Mouse (Mus musculus) limb, embryonic 12.5 days (tissue): ENCODE measurements around the gene Nupr1l. TPM values are rescaled to one million over a fixed set of nuclear protein-coding genes. Genes with fewer than 3 reads are reported as not detected.
"Not testable (repeated sequence)": the region's sequence is repeated elsewhere in the genome, so short reads cannot be mapped to it uniquely, and the experiment has no call there.

ENCODE experiments used
- ATAC-seq: fragments of 200-750 bp; cut with Nextera tagmentation; 2 replicates; pipeline ENCODE4 v1.8.0; 2017; ENCODE audit warnings: low read depth, moderate TSS enrichment; ENCODE audit not compliant: insufficient number of reproducible peaks, insufficient read depth, low FRiP score, low TSS enrichment
- H3K27ac ChIP-seq: fragments of 300-500 bp; sonication (generic); 2 replicates; pipeline ENCODE4 v1.5.1; 2016; ENCODE audit warnings: mild to moderate bottlenecking, moderate library complexity
- H3K27me3 ChIP-seq: fragments of 300-500 bp; sonication (generic); 2 replicates; pipeline ENCODE4 v1.6.1; 2016; ENCODE audit warnings: mild to moderate bottlenecking, moderate library complexity
- H3K36me3 ChIP-seq: fragments of 300-500 bp; sonication (generic); 2 replicates; pipeline ENCODE4 v1.6.1; 2016; ENCODE audit warnings: mild to moderate bottlenecking, moderate library complexity
- H3K4me1 ChIP-seq: fragments of 300-500 bp; sonication (generic); replicated peaks from 2 replicates; pipeline ENCODE4 v1.6.1; 2016
- H3K4me2 ChIP-seq: fragments of 300-500 bp; sonication (generic); 2 replicates; pipeline ENCODE4 v1.6.1; 2016; ENCODE audit warnings: mild to moderate bottlenecking, moderate library complexity
- H3K4me3 ChIP-seq: fragments of 300-500 bp; sonication (generic); replicated peaks from 2 replicates; pipeline ENCODE4 v1.5.1; 2016; ENCODE audit warnings: mild to moderate bottlenecking
- H3K9ac ChIP-seq: fragments of 300-500 bp; sonication (generic); replicated peaks from 2 replicates; pipeline ENCODE4 v1.6.1; 2016; ENCODE audit warnings: mild to moderate bottlenecking, moderate library complexity
- H3K9me3 ChIP-seq: fragments of 300-500 bp; sonication (generic); 2 replicates; pipeline ENCODE4 v1.6.1; 2016; ENCODE audit warnings: mild to moderate bottlenecking, moderate library complexity
- WGBS: fragments of 180-500 bp; shearing (Covaris S2); methylation state at CpG from one replicate; pipeline ENCODE4 v1.1.7; 2016; 5-methylcytosine and 5-hydroxymethylcytosine counted together
- polyA plus RNA-seq: library from polyadenylated mRNA; unstranded; fragments of >200 nt; fragmentation: Nextera tagmentation; extraction: Ambion mirVana; gene quantifications from 2 replicates; pipeline ENCODE4 v1.2.1, GENCODE M21; 2016

Nupr1l gene
- polyA plus RNA-seq, 1 experiment from 2014 or later = 6.2 TPM

GRCm38 (mm10) chr5:129941495-129942045 is 33.2 kb downstream of the Nupr1l start, which contains the start of gene Vkorc1l1:
Gene Vkorc1l1, plus strand, starts transcription at chr5:129941970.
- ATAC-seq = peak; percentile 99
- Histone ChIP-seq H3K9ac (peak within 1 kb of the TSS; percentile 89), H3K4me1 (peaks cover 4% of the 10 kb centered on the region; the same call in 1 of the 2 replicates), H3K27me3 (no peaks in the 10 kb centered on the region), H3K27ac (peak within 1 kb of the TSS; percentile 73), H3K4me2 (peak within 1 kb of the TSS; percentile 77), H3K4me3 (peak within 1 kb of the TSS; percentile 86), H3K9me3 (no peaks in the 10 kb centered on the region), H3K36me3 (peaks cover 10% of the 10 kb centered on the region)
- under 1% methylated on average over 58 of the region's 59 CpGs for WGBS

- not testable (repeated sequence) for H3K9me3 ChIP-seq, H3K27me3 ChIP-seq, H3K4me1 ChIP-seq
- H3K9ac ChIP-seq = peak overlapping the region; percentile 89
- peak overlapping the region; percentile 73 for H3K27ac ChIP-seq
- peak overlapping the region; percentile 86 for H3K4me3 ChIP-seq
- 1% methylated on average over 51 of the region's 82 CpGs for WGBS
- peak overlapping the region; percentile 77 for H3K4me2 ChIP-seq
- ATAC-seq = peak; percentile 30; the same call in 1 of the 2 replicates
- H3K36me3 ChIP-seq = peaks cover 13% of the 10 kb centered on the region
Measured at GRCm38 (mm10) chr5:129942073-129942939, 34.0 kb downstream of the Nupr1l start.

GRCm38 (mm10) chr5:129943402-129943801 is 35.1 kb downstream of the Nupr1l start:
- Histone ChIP-seq H3K36me3 (peaks cover 13% of the 10 kb centered on the region), H3K4me3 (no peak overlapping the region), H3K27ac (no peak overlapping the region), H3K4me2 (no peak overlapping the region), H3K9me3 (no peaks in the 10 kb centered on the region), H3K27me3 (no peaks in the 10 kb centered on the region), H3K4me1 (peaks cover 4% of the 10 kb centered on the region; the same call in 1 of the 2 replicates), H3K9ac (no peak overlapping the region)
- 84% methylated on average over 1 of the region's 1 CpGs for whole genome bisulfite sequencing
- no peak for ATAC-seq

GRCm38 (mm10) chr5:129947528-129948033 is 39.2 kb downstream of the Nupr1l start:
- no peak for ATAC-seq
- Histone ChIP-seq H3K36me3 (peaks cover 13% of the 10 kb centered on the region), H3K4me2 (no peak overlapping the region), H3K27ac (no peak overlapping the region), H3K27me3 (no peaks in the 10 kb centered on the region), H3K4me1 (peaks cover 4% of the 10 kb centered on the region; the same call in 1 of the 2 replicates), H3K9me3 (no peaks in the 10 kb centered on the region), H3K9ac (no peak overlapping the region), H3K4me3 (no peak overlapping the region)
- 93% methylated on average over 2 of the region's 2 CpGs for WGBS

- H3K4me3 ChIP-seq = no peak overlapping the region
- H3K4me1 ChIP-seq = no peaks in the 10 kb centered on the region
- no peak for ATAC-seq
- H3K4me2 ChIP-seq = no peak overlapping the region
- no peak overlapping the region for H3K27ac ChIP-seq
- H3K9me3 ChIP-seq = no peaks in the 10 kb centered on the region
- H3K9ac ChIP-seq = no peak overlapping the region
- 94% methylated on average over 4 of the region's 4 CpGs for WGBS
- no peaks in the 10 kb centered on the region for H3K27me3 ChIP-seq
- H3K36me3 ChIP-seq = 0 out of 2 replicates have a peak, but pooled peaks cover 1% of the 10 kb centered on the region
Measured at GRCm38 (mm10) chr5:129952143-129952542, 43.8 kb downstream of the Nupr1l start.

- H3K9ac ChIP-seq = no peak overlapping the region
- H3K36me3 ChIP-seq = peaks cover 12% of the 10 kb centered on the region; the same call in 1 of the 2 replicates
- no peak overlapping the region for H3K4me3 ChIP-seq
- WGBS = 90% methylated on average over 5 of the region's 5 CpGs
- H3K9me3 ChIP-seq = no peaks in the 10 kb centered on the region
- H3K4me2 ChIP-seq = no peak overlapping the region
- H3K27ac ChIP-seq = no peak overlapping the region
- H3K27me3 ChIP-seq = no peaks in the 10 kb centered on the region
- H3K4me1 ChIP-seq = no peaks in the 10 kb centered on the region
- no peak for ATAC-seq
Measured at GRCm38 (mm10) chr5:129954473-129955254, 46.3 kb downstream of the Nupr1l start.

- Histone ChIP-seq H3K9ac (no peak overlapping the region), H3K27ac (no peak overlapping the region), H3K4me3 (no peak overlapping the region), H3K4me2 (no peak overlapping the region), H3K27me3 (no peaks in the 10 kb centered on the region), H3K4me1 (no peaks in the 10 kb centered on the region), H3K36me3 (peaks cover 18% of the 10 kb centered on the region; the same call in 1 of the 2 replicates), H3K9me3 (peaks cover 4% of the 10 kb centered on the region; the same call in 1 of the 2 replicates)
- 86% methylated on average over 6 of the region's 6 CpGs for WGBS
- no peak for ATAC-seq
Measured at GRCm38 (mm10) chr5:129955792-129956191, 47.5 kb downstream of the Nupr1l start.

- no peak overlapping the region for H3K27ac ChIP-seq
- no peak overlapping the region for H3K9ac ChIP-seq
- H3K4me2 ChIP-seq = no peak overlapping the region
- H3K36me3 ChIP-seq = peaks cover 14% of the 10 kb centered on the region; the same call in 1 of the 2 replicates
- 81% methylated on average over 4 of the region's 4 CpGs for WGBS
- no peaks in the 10 kb centered on the region for H3K4me1 ChIP-seq
- no peak overlapping the region for H3K4me3 ChIP-seq
- no peak for ATAC-seq
- peaks cover 4% of the 10 kb centered on the region; the same call in 1 of the 2 replicates for H3K9me3 ChIP-seq
- H3K27me3 ChIP-seq = no peaks in the 10 kb centered on the region
Measured at GRCm38 (mm10) chr5:129963224-129963623, 54.9 kb downstream of the Nupr1l start.

Other genes starting within 250 kb of the Nupr1l start
- 6.3 and 6.5 TPM in 2 replicates for gene Zfp11, start 238.4 kb upstream of the Nupr1l start, polyA plus RNA-seq
- not detected in 2 replicates for gene Sept14, start 200.0 kb upstream of the Nupr1l start, polyA plus RNA-seq
- 178 and 186 TPM in 2 replicates for gene Mrps17, start 193.0 kb upstream of the Nupr1l start, polyA plus RNA-seq
- gene Nipsnap2, start 183.5 kb upstream of the Nupr1l start, polyA plus RNA-seq = 101 and 106 TPM in 2 replicates
- gene Psph, start 121.1 kb upstream of the Nupr1l start, polyA plus RNA-seq = 28.5 and 28.6 TPM in 2 replicates
- gene Sumf2, start 61.6 kb upstream of the Nupr1l start, polyA plus RNA-seq = 67.6 and 74.2 TPM in 2 replicates
- gene Chchd2, start 21.1 kb upstream of the Nupr1l start, polyA plus RNA-seq = 926 and 978 TPM in 2 replicates
- gene Zbed5, start 12.8 kb upstream of the Nupr1l start, polyA plus RNA-seq = 10.9 and 11.9 TPM in 2 replicates
- gene Phkg1, start 10.0 kb upstream of the Nupr1l start, polyA plus RNA-seq = 0.24 and 0.36 TPM in 2 replicates
- 35.8 and 36.7 TPM in 2 replicates for gene Vkorc1l1, start 33.4 kb downstream of the Nupr1l start, polyA plus RNA-seq
- 43.0 and 45.7 TPM in 2 replicates for gene Gusb, start 94.5 kb downstream of the Nupr1l start, polyA plus RNA-seq
- gene Asl, start 120.7 kb downstream of the Nupr1l start, polyA plus RNA-seq = 29.5 and 29.6 TPM in 2 replicates
- 39.6 and 46.0 TPM in 2 replicates for gene Crcp, start 120.8 kb downstream of the Nupr1l start, polyA plus RNA-seq
- gene Tpst1, start 164.8 kb downstream of the Nupr1l start, polyA plus RNA-seq = 83.5 and 85.3 TPM in 2 replicates
- 6.3 and 6.9 TPM in 2 replicates for gene Kctd7, start 236.3 kb downstream of the Nupr1l start, polyA plus RNA-seq